Comparison of ENCODE assay signal across 13 mouse cellular contexts in genomic region chr8:66194416-66194815, GRCm38 (mm10).
"Had no signal": no experiment of that assay in that cellular context is flagged by ENCODE, and none has a peak within 500 bp of the region (broad histone marks: within the 10 kb centered on the region; RNA-seq: fewer than 3 reads in every experiment).

No protein-coding gene starts in this region.

- H3K9ac ChIP-seq: limb, embryonic 12.5 days; liver, embryonic 15.5 days; neural tube, embryonic 15.5 days had no signal

- H3K4me1 ChIP-seq: limb, embryonic 12.5 days; liver, embryonic 15.5 days; midbrain, embryonic 10.5 days; neural tube, embryonic 15.5 days had no signal

- H3K27ac ChIP-seq: limb, embryonic 12.5 days; liver, embryonic 15.5 days; midbrain, embryonic 10.5 days; neural tube, embryonic 15.5 days had no signal

- H3K4me3 ChIP-seq: limb, embryonic 12.5 days; liver, embryonic 15.5 days; midbrain, embryonic 10.5 days; myocyte; neural tube, embryonic 15.5 days had no signal

- DNase-seq: kidney, postnatal 25 days; lung, adult 2 months; lung, postnatal 4 days; midbrain, embryonic 14.5 days; right cerebral cortex, adult 18-20 months; right cerebral cortex, postnatal 25 days; thymus, postnatal 36 days had no signal

- H3K27me3 ChIP-seq: limb, embryonic 12.5 days; liver, embryonic 15.5 days; neural tube, embryonic 15.5 days had no signal

- ATAC-seq: lung, postnatal 0 days had no signal

- H3K36me3 ChIP-seq: limb, embryonic 12.5 days; liver, embryonic 15.5 days; midbrain, embryonic 10.5 days; neural tube, embryonic 15.5 days had no signal
